Mouse (Mus musculus) v-Abl transformed pro-B cells (cell line): ENCODE data around the gene Obox2.
"Not testable (repeated sequence)": the region's sequence is repeated elsewhere in the genome, so short reads cannot be mapped to it uniquely, and the experiment has no call there.

Experiments used
- in situ Hi-C, 2 experiments: fragments of 400-800 bp; cut with MboI; formaldehyde crosslinking; loops; one replicate each; pipeline ENCODE4 v1.15.1; 2025; ENCODE audit not compliant: unreplicated experiment in 2 of 2

Obox2 gene

GRCm38 (mm10) chr7:15388421-15388998, at the start of gene Obox2, which contains the start of gene Obox1:
TSS of gene Obox2 (plus strand) at chr7:15388721.
TSS of gene Obox1 (plus strand) at chr7:15388948.
- in situ Hi-C loops = not testable (repeated sequence)

- in situ Hi-C loops = loop anchor here in 1 of 2 experiments (10.0 kb wide), 1 partner anchor 155 kb away; no protein-coding TSS in a partner anchor
Measured at GRCm38 (mm10) chr7:15399147-15399874, 10.8 kb downstream of the Obox2 start.

GRCm38 (mm10) chr7:15406816-15407215, 18.3 kb downstream of the Obox2 start:
- in situ Hi-C loops = not testable (repeated sequence)

GRCm38 (mm10) chr7:15418046-15418445, 29.5 kb downstream of the Obox2 start:
- in situ Hi-C loops = not testable (repeated sequence)

- in situ Hi-C loops = not testable (repeated sequence)
Measured at GRCm38 (mm10) chr7:15425537-15425936, 37.0 kb downstream of the Obox2 start.
